Mouse (Mus musculus): Measurements from ENCODE around the gene Alg14.

Gene Alg14

GRCm38 (mm10) chr3:121340321-121340761 is 48.8 kb downstream of the Alg14 start:
- peak; percentile 41 for DNase-seq

- no peak for DNase-seq
These were observed 51.7 kb downstream of the Alg14 start for GRCm38 (mm10) chr3:121343224-121343623.

GRCm38 (mm10) chr3:121344056-121344945 is 52.7 kb downstream of the Alg14 start:
- no peak for DNase-seq

- DNase-seq, result no peak
These were observed 53.5 kb downstream of the Alg14 start for GRCm38 (mm10) chr3:121344951-121345642.

- peak; percentile 26 for DNase-seq
These were observed 54.0 kb downstream of the Alg14 start for GRCm38 (mm10) chr3:121345643-121346000.

GRCm38 (mm10) chr3:121346507-121347267 is 55.1 kb downstream of the Alg14 start:
- DNase-seq, result no peak

GRCm38 (mm10) chr3:121348792-121349191 is 57.2 kb downstream of the Alg14 start:
- DNase-seq, result no peak

- peak; percentile 35 for DNase-seq
These were observed 58.0 kb downstream of the Alg14 start for GRCm38 (mm10) chr3:121349334-121350169.

- no peak for DNase-seq
These were observed 59.7 kb downstream of the Alg14 start for GRCm38 (mm10) chr3:121351257-121351656.

- no peak for DNase-seq
These were observed 62.7 kb downstream of the Alg14 start for GRCm38 (mm10) chr3:121354281-121354680.

- DNase-seq, result no peak
These were observed 63.4 kb downstream of the Alg14 start for GRCm38 (mm10) chr3:121354861-121355470.

- no peak for DNase-seq
These were observed 64.0 kb downstream of the Alg14 start for GRCm38 (mm10) chr3:121355569-121355968.

GRCm38 (mm10) chr3:121356111-121356510 is 64.5 kb downstream of the Alg14 start:
- DNase-seq, result no peak

GRCm38 (mm10) chr3:121357030-121357429 is 65.5 kb downstream of the Alg14 start:
- no peak for DNase-seq

GRCm38 (mm10) chr3:121358285-121358684 is 66.7 kb downstream of the Alg14 start:
- DNase-seq, result no peak

- DNase-seq, result no peak
These were observed 67.3 kb downstream of the Alg14 start for GRCm38 (mm10) chr3:121358850-121359249.

- peak; percentile 30 for DNase-seq
These were observed 67.7 kb downstream of the Alg14 start for GRCm38 (mm10) chr3:121359272-121359671.

GRCm38 (mm10) chr3:121362002-121362401 is 70.4 kb downstream of the Alg14 start:
- no peak for DNase-seq

- no peak for DNase-seq
These were observed 72.8 kb downstream of the Alg14 start for GRCm38 (mm10) chr3:121364388-121364787.

- peak; percentile 49 for DNase-seq
These were observed 73.6 kb downstream of the Alg14 start for GRCm38 (mm10) chr3:121365131-121365530.

GRCm38 (mm10) chr3:121368616-121369015 is 77.0 kb downstream of the Alg14 start:
- no peak for DNase-seq

- DNase-seq, result peak; percentile 41
These were observed 77.9 kb downstream of the Alg14 start for GRCm38 (mm10) chr3:121369517-121369916.

Data from kidney, postnatal 14 days (tissue).